In the genomic region with DNA sequence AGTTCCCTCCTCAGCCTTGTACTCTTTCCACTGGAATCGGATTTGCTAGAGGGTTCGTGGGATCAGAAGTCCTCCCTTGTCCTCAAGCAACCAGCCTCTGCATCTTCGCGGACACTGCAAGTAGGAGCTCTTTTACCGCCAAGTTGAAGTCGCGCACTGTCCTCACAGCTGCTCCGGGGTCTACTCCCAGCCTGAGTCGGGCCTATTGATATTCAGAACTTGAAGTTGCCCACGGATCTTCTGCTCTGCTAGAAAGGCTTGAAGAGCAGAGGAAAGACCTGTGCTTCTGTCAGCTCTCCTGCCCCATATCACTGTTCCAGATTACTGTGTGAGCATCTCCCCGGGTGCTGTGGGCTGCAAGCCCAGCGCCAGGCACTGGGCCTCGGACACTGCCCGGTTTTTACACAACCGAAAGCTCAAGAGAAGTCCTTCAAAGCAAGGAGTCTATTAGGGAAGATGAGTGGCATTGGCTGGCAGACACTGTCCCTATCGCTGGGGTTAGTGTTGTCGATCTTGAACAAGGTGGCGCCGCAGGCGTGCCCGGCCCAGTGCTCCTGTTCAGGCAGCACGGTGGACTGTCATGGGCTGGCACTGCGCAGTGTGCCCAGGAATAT, we compare ENCODE assay signal across 7 mouse cellular contexts. TPM values are rescaled to one million over a fixed set of nuclear protein-coding genes. Genes with fewer than 3 reads are reported as not detected.
DNase-seq lines count a peak whose midpoint lies in the region; ATAC-seq and TF ChIP-seq lines count a peak whose summit lies in the region.

No protein-coding gene starts in this region.

- H3K4me3 ChIP-seq in forebrain, embryonic 11.5 days (ENCODE audit: low read depth, low read length), result peak overlapping the region; percentile 63
- H3K4me3 ChIP-seq in intestine, embryonic 14.5 days (ENCODE audit: low read depth, low read length), result peak overlapping the region; percentile 56
- 0 out of 2 replicates have a peak overlapping the region, but pooled peaks have one; percentile 2 for H3K4me3 ChIP-seq in liver, embryonic 16.5 days (ENCODE audit: low read depth, low read length)
- H3K4me3 ChIP-seq in small intestine, adult 2 months (ENCODE audit: low read depth, low read length), result peak overlapping the region; percentile 65

- DNase-seq in urinary bladder, postnatal 25 days (ENCODE audit: low spot score), result peak; percentile 9
- DNase-seq in urinary bladder, postnatal 14 days (ENCODE audit: low spot score), result no peak
- peak; percentile 65 for DNase-seq in forebrain, embryonic 11.5 days (ENCODE audit: low spot score)
- DNase-seq in intestine, embryonic 14.5 days (ENCODE audit: low spot score), result peak; percentile 72
- DNase-seq in thymus, postnatal 25 days, result no peak

- no peak overlapping the region for H3K27ac ChIP-seq in forebrain, embryonic 11.5 days (ENCODE audit: low read depth, low read length)
- H3K27ac ChIP-seq in intestine, embryonic 14.5 days (ENCODE audit: low read depth), result no peak overlapping the region
- H3K27ac ChIP-seq in liver, embryonic 16.5 days (ENCODE audit: low read length), result no peak overlapping the region
- no peak overlapping the region for H3K27ac ChIP-seq in small intestine, adult 2 months (ENCODE audit: insufficient read depth, low read depth, low read length)

- H3K4me2 ChIP-seq in forebrain, embryonic 11.5 days (ENCODE audit: low read depth, low read length, severe bottlenecking), result peak overlapping the region; percentile 95
- peak overlapping the region; percentile 92 for H3K4me2 ChIP-seq in intestine, embryonic 14.5 days (ENCODE audit: low read length)
- peak overlapping the region; percentile 81; the same call in 1 of the 2 replicates for H3K4me2 ChIP-seq in liver, embryonic 16.5 days (ENCODE audit: low read depth, low read length)

- H3K9ac ChIP-seq in forebrain, embryonic 11.5 days (ENCODE audit: low read length), result peak overlapping the region; percentile 73
- H3K9ac ChIP-seq in intestine, embryonic 14.5 days (ENCODE audit: low read length), result peak overlapping the region; percentile 59
- no peak overlapping the region for H3K9ac ChIP-seq in liver, embryonic 16.5 days (ENCODE audit: low read depth, low read length)

- WGBS in forebrain, embryonic 11.5 days, result under 1% methylated on average over 23 of the region's 23 CpGs
- WGBS in intestine, embryonic 14.5 days, result 6% methylated on average over 23 of the region's 23 CpGs
- 1% methylated on average over 23 of the region's 23 CpGs for WGBS in liver, embryonic 16.5 days (ENCODE audit: insufficient replicate concordance)
- 6% methylated on average over 23 of the region's 23 CpGs for WGBS in small intestine, adult 2 months

- no peak for TF ChIP-seq POLR2A in small intestine, adult 2 months (IDR thresholded peaks at IDR 0.05; ENCODE audit: low read depth, low read length)

- ATAC-seq in forebrain, embryonic 11.5 days (replicated peaks; ENCODE audit: low FRiP score), result peak; percentile 3
- ATAC-seq in intestine, embryonic 14.5 days (replicated peaks; ENCODE audit: low FRiP score, low TSS enrichment, low read depth), result peak; percentile 13; the same call in 1 of the 2 replicates
- ATAC-seq in liver, embryonic 16.5 days (ENCODE audit: low read depth), result no peak

- H3K27me3 ChIP-seq in forebrain, embryonic 11.5 days (ENCODE audit: control insufficient read depth, insufficient read depth, low read length), result no peaks in the 10 kb centered on the region; the same call in none of the 2 replicates
- peaks cover 30% of the 10 kb centered on the region for H3K27me3 ChIP-seq in intestine, embryonic 14.5 days (replicated peaks; ENCODE audit: control insufficient read depth, insufficient read depth, low read length)
- peaks cover 40% of the 10 kb centered on the region for H3K27me3 ChIP-seq in liver, embryonic 16.5 days (ENCODE audit: control insufficient read depth, insufficient read depth, low read depth, low read length)
- H3K27me3 ChIP-seq in small intestine, adult 2 months (ENCODE audit: control insufficient read depth, insufficient read depth, low read length), result peaks cover 35% of the 10 kb centered on the region

- peaks cover 5% of the 10 kb centered on the region; the same call in 1 of the 2 replicates for H3K4me1 ChIP-seq in forebrain, embryonic 11.5 days (replicated peaks; ENCODE audit: control insufficient read depth, insufficient read depth, low read length)
- peaks cover 14% of the 10 kb centered on the region; the same call in 1 of the 2 replicates for H3K4me1 ChIP-seq in intestine, embryonic 14.5 days (replicated peaks; ENCODE audit: control insufficient read depth, insufficient read depth, low read length)
- no peaks in the 10 kb centered on the region for H3K4me1 ChIP-seq in liver, embryonic 16.5 days (ENCODE audit: control insufficient read depth, low read depth, low read length)
- H3K4me1 ChIP-seq in small intestine, adult 2 months (ENCODE audit: control insufficient read depth, insufficient read depth, insufficient read length, low read length), result peaks cover 16% of the 10 kb centered on the region

- no peaks in the 10 kb centered on the region for H3K9me3 ChIP-seq in forebrain, embryonic 11.5 days (ENCODE audit: control insufficient read depth, low read length)
- no peaks in the 10 kb centered on the region for H3K9me3 ChIP-seq in intestine, embryonic 14.5 days (ENCODE audit: control insufficient read depth, low read length)
- H3K9me3 ChIP-seq in liver, embryonic 16.5 days (replicated peaks; ENCODE audit: control insufficient read depth, low read length), result no peaks in the 10 kb centered on the region

- no peak for TF ChIP-seq CTCF in small intestine, adult 2 months (IDR thresholded peaks at IDR 0.05; ENCODE audit: extremely low read depth, insufficient read length, insufficient replicate concordance, low read depth, low read length)

- H3K36me3 ChIP-seq in forebrain, embryonic 11.5 days (ENCODE audit: control insufficient read depth, insufficient read depth, low read length), result no peaks in the 10 kb centered on the region
- H3K36me3 ChIP-seq in intestine, embryonic 14.5 days (ENCODE audit: control insufficient read depth, insufficient read depth, low read length), result no peaks in the 10 kb centered on the region
- H3K36me3 ChIP-seq in liver, embryonic 16.5 days (ENCODE audit: control insufficient read depth, insufficient read depth), result no peaks in the 10 kb centered on the region
- no peaks in the 10 kb centered on the region for H3K36me3 ChIP-seq in small intestine, adult 2 months (ENCODE audit: control insufficient read depth, insufficient read depth, low read length)

RNA-seq across cellular contexts. Expression of gene Slit2, which starts 1.8 kb away (rescaled TPM):
- 28.5 and 28.7 TPM in 2 replicates for polyA plus RNA-seq in forebrain, embryonic 11.5 days (2014; fragmentation: Nextera tagmentation; extraction: Ambion mirVana)
- 38.6 and 40.4 TPM in 2 replicates for polyA plus RNA-seq in intestine, embryonic 14.5 days (2014; fragmentation: Nextera tagmentation; extraction: Ambion mirVana)
- polyA plus RNA-seq in liver, embryonic 16.5 days (2015; fragmentation: Nextera tagmentation; extraction: Ambion mirVana), result 0.47 and 0.65 TPM in 2 replicates
- polyA plus RNA-seq in small intestine, adult 2 months (2012; rRNA removed), result 1.5 and 2.2 TPM in 2 replicates

Comparison
In these comparisons a context has a peak if more than half of its experiments do, and no peak if none do; other contexts are left out.
1. DNase-seq: peak in urinary bladder, postnatal 25 days (single experiment), forebrain, embryonic 11.5 days (single experiment) and intestine, embryonic 14.5 days (single experiment); none in urinary bladder, postnatal 14 days (single experiment) and thymus, postnatal 25 days (single experiment).
2. H3K4me3 ChIP-seq: peak in every context shown above with its lines; median percentile 65 in small intestine, adult 2 months; 63 in forebrain, embryonic 11.5 days; 56 in intestine, embryonic 14.5 days; 2 in liver, embryonic 16.5 days.
3. Peak in every context shown above with its lines, with median percentiles within 50 percentile points of each other: H3K4me2 ChIP-seq.